Mouse (Mus musculus): ENCODE results near the gene Lemd1. TPM values are rescaled to one million over a fixed set of nuclear protein-coding genes. Genes with fewer than 3 reads are reported as not detected.

Gene Lemd1
- total and polyA plus RNA-seq, 3 experiments: not detected

DNA sequence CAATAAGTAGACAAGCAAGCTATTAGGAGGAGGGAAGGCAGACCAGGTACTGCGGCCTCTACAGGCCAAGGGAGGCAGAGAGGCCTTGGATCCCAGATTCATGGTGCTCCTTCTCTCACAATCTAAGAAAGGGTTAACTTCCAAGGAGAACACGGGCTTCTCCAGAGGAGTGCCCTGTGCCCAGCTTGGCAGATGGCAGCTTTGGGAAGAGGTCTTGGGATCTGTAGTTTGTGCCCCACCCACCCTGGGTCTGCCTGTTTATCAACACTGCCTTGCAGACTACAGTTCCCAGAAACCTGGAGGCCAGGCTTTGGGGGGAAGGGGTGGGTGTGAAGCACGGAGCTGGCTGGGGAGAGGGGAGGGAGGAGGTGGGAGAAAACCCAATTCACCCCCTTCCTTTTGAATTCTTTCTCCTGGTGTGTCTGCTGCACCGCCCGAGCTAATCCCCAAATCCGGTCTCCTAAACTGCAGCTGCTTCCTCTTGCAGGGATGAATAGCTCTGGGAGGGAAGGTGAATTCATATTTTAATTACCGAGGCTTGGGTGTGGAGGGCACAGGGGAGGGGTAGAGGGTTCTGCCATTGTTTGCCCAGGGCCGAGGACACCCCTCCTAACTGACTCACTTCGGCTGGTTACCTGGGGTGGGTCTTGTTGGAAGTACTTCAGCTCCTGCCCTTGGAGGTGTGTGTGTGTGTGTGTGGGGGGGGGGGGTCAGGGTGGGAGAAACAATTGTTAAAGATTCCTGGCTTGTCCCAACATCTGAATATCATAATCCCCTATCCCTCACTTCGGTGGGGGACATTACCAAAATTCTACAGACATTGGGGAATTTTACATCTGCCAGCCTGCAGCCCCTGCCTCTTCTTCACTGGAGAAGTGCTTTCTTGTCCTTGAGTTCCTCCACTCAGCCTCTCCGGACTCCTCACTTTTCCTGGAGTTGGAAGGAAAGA lies 9.6 kb downstream of the Lemd1 start:
- H3K9ac ChIP-seq (ENCODE audit: low read depth, low read length): no peak overlapping the region
- TF ChIP-seq CTCF (IDR thresholded peaks at IDR 0.05): no peak
- TF ChIP-seq POLR2A (IDR thresholded peaks at IDR 0.05; ENCODE audit: insufficient read depth, low read depth, low read length): no peak
- no peak for TF ChIP-seq EP300 (IDR thresholded peaks at IDR 0.05; ENCODE audit: insufficient read depth, low read depth, low read length)
- intact Hi-C loops (cut with DNase I): no loop called here
- H3K27ac ChIP-seq: no peak overlapping the region
- H3K79me2 ChIP-seq (replicated peaks; ENCODE audit: control insufficient read depth, insufficient read depth, low read length): no peaks in the 10 kb centered on the region
- peaks cover 3% of the 10 kb centered on the region; the same call in 1 of the 2 replicates for H3K27me3 ChIP-seq (ENCODE audit: control insufficient read depth, insufficient read depth, low read length)
- no peak for DNase-seq
- H3K4me3 ChIP-seq: no peak overlapping the region
- no peaks in the 10 kb centered on the region for H3K4me1 ChIP-seq (ENCODE audit: control insufficient read depth, insufficient read depth, low read length)
- 35% methylated on average over 11 of the region's 11 CpGs for WGBS
- no peaks in the 10 kb centered on the region for H3K36me3 ChIP-seq (ENCODE audit: control insufficient read depth, insufficient read depth, low read length)

- WGBS: 71% methylated on average over 4 of the region's 4 CpGs
- DNase-seq: no peak
- Histone ChIP-seq H3K27me3 (ENCODE audit: control insufficient read depth, insufficient read depth, low read length) (peaks cover 3% of the 10 kb centered on the region; the same call in 1 of the 2 replicates), H3K4me3 (no peak overlapping the region), H3K27ac (no peak overlapping the region), H3K4me1 (ENCODE audit: control insufficient read depth, insufficient read depth, low read length) (no peaks in the 10 kb centered on the region), H3K79me2 (replicated peaks; ENCODE audit: control insufficient read depth, insufficient read depth, low read length) (no peaks in the 10 kb centered on the region), H3K9ac (ENCODE audit: low read depth, low read length) (no peak overlapping the region), H3K36me3 (ENCODE audit: control insufficient read depth, insufficient read depth, low read length) (no peaks in the 10 kb centered on the region)
- intact Hi-C loops (cut with DNase I): no loop called here
- TF ChIP-seq EP300 (IDR thresholded peaks at IDR 0.05; ENCODE audit: insufficient read depth, low read depth, low read length) (no peak), POLR2A (IDR thresholded peaks at IDR 0.05; ENCODE audit: insufficient read depth, low read depth, low read length) (no peak), CTCF (IDR thresholded peaks at IDR 0.05) (no peak)
Observed at GRCm38 (mm10) chr1:132201511-132201860, 10.3 kb downstream of the Lemd1 start.

DNA sequence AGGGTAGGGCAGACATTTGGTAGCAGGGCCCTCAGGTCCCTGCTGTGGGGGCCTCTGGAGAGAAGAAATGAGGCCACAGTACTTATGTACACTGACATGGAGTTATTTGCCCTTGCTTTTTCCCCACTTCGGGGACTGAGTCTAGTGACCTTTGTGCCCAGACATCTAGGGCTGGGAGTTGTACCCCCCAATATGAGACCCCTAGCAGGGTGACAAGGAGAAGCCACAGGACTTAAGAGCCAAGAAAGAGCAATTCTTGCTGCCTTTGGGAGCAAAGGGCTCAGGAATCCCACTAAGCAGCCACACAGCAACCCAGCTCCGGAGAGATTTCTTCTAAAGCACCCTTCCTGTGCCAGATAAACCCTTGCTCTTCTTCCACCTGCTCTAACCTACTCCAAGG lies 10.7 kb downstream of the Lemd1 start:
- 58% methylated on average over 2 of the region's 2 CpGs for WGBS
- no peak overlapping the region for H3K27ac ChIP-seq
- H3K4me1 ChIP-seq (ENCODE audit: control insufficient read depth, insufficient read depth, low read length): no peaks in the 10 kb centered on the region
- H3K27me3 ChIP-seq (ENCODE audit: control insufficient read depth, insufficient read depth, low read length): peaks cover 3% of the 10 kb centered on the region; the same call in 1 of the 2 replicates
- H3K36me3 ChIP-seq (ENCODE audit: control insufficient read depth, insufficient read depth, low read length): no peaks in the 10 kb centered on the region
- DNase-seq: no peak
- intact Hi-C loops (cut with DNase I): no loop called here
- no peak for TF ChIP-seq EP300 (IDR thresholded peaks at IDR 0.05; ENCODE audit: insufficient read depth, low read depth, low read length)
- no peak for TF ChIP-seq POLR2A (IDR thresholded peaks at IDR 0.05; ENCODE audit: insufficient read depth, low read depth, low read length)
- TF ChIP-seq CTCF (IDR thresholded peaks at IDR 0.05): no peak
- no peak overlapping the region for H3K4me3 ChIP-seq
- H3K9ac ChIP-seq (ENCODE audit: low read depth, low read length): no peak overlapping the region
- H3K79me2 ChIP-seq (replicated peaks; ENCODE audit: control insufficient read depth, insufficient read depth, low read length): no peaks in the 10 kb centered on the region

DNA sequence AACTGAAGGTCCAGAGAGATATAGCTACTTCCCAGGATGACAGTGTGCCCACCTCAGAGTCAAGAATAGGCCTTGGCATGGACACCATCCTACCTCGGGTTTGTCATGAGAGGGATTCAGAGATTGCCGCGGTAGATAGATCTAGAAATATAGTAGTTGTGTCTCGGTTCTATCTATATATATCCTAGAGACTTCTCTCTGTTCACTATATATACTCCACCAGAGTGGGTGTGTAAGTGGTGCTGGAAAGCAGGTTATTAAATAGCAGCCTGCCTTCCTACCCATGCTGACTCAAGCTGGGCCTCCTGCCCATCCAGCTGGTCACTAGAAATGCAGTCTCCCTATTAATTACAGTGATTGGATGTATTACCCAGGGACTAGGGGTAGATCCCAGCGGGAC lies 11.5 kb downstream of the Lemd1 start:
- TF ChIP-seq EP300 (IDR thresholded peaks at IDR 0.05; ENCODE audit: insufficient read depth, low read depth, low read length): no peak
- no peak for DNase-seq
- peaks cover 3% of the 10 kb centered on the region; the same call in 1 of the 2 replicates for H3K27me3 ChIP-seq (ENCODE audit: control insufficient read depth, insufficient read depth, low read length)
- H3K4me3 ChIP-seq: no peak overlapping the region
- H3K79me2 ChIP-seq (replicated peaks; ENCODE audit: control insufficient read depth, insufficient read depth, low read length): no peaks in the 10 kb centered on the region
- H3K9ac ChIP-seq (ENCODE audit: low read depth, low read length): no peak overlapping the region
- H3K4me1 ChIP-seq (ENCODE audit: control insufficient read depth, insufficient read depth, low read length): no peaks in the 10 kb centered on the region
- intact Hi-C loops (cut with DNase I): no loop called here
- 89% methylated on average over 5 of the region's 5 CpGs for WGBS
- H3K36me3 ChIP-seq (ENCODE audit: control insufficient read depth, insufficient read depth, low read length): no peaks in the 10 kb centered on the region
- H3K27ac ChIP-seq: no peak overlapping the region

- Histone ChIP-seq H3K27me3 (ENCODE audit: control insufficient read depth, insufficient read depth, low read length) (no peaks in the 10 kb centered on the region), H3K4me1 (ENCODE audit: control insufficient read depth, insufficient read depth, low read length) (no peaks in the 10 kb centered on the region)
Observed at GRCm38 (mm10) chr1:132205958-132206357, 14.7 kb downstream of the Lemd1 start.

DNA sequence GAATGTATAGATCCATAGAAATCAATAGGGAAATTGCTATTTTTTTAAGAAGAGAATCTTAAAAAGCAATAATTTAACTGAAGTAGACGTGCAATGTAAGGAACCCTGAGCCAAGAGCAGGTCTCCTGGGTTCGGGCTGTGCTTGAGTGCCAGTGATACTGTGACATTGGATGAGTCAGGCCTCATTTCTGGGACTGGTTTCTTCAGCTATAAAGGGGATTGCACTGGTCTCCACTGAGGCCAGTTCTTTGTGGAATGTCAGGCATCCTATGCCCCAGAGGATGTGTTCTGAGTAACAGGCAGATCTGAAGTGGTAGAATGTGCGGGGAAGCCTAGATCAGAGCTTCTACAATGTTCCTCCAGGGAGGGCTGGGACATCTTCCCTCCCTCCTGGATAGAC lies 15.6 kb downstream of the Lemd1 start:
- DNase-seq: no peak
- no peak overlapping the region for H3K9ac ChIP-seq (ENCODE audit: low read depth, low read length)
- H3K79me2 ChIP-seq (replicated peaks; ENCODE audit: control insufficient read depth, insufficient read depth, low read length): no peaks in the 10 kb centered on the region
- H3K27me3 ChIP-seq (ENCODE audit: control insufficient read depth, insufficient read depth, low read length): no peaks in the 10 kb centered on the region
- H3K36me3 ChIP-seq (ENCODE audit: control insufficient read depth, insufficient read depth, low read length): no peaks in the 10 kb centered on the region
- H3K27ac ChIP-seq: no peak overlapping the region
- 77% methylated on average over 3 of the region's 3 CpGs for WGBS
- H3K4me1 ChIP-seq (ENCODE audit: control insufficient read depth, insufficient read depth, low read length): no peaks in the 10 kb centered on the region
- no peak overlapping the region for H3K4me3 ChIP-seq
- TF ChIP-seq POLR2A (IDR thresholded peaks at IDR 0.05; ENCODE audit: insufficient read depth, low read depth, low read length) (no peak), EP300 (IDR thresholded peaks at IDR 0.05; ENCODE audit: insufficient read depth, low read depth, low read length) (no peak)
- intact Hi-C loops (cut with DNase I): no loop called here

More at GRCm38 (mm10) chr1:132205958-132206357, 14.7 kb downstream of the Lemd1 start:
- DNase-seq: no peak
- H3K36me3 ChIP-seq (ENCODE audit: control insufficient read depth, insufficient read depth, low read length): no peaks in the 10 kb centered on the region
- TF ChIP-seq POLR2A (IDR thresholded peaks at IDR 0.05; ENCODE audit: insufficient read depth, low read depth, low read length): no peak
- no peak for TF ChIP-seq CTCF (IDR thresholded peaks at IDR 0.05)
- no peak for TF ChIP-seq EP300 (IDR thresholded peaks at IDR 0.05; ENCODE audit: insufficient read depth, low read depth, low read length)
- H3K27ac ChIP-seq: no peak overlapping the region
- intact Hi-C loops (cut with DNase I): no loop called here
- H3K9ac ChIP-seq (ENCODE audit: low read depth, low read length): no peak overlapping the region
- no peak overlapping the region for H3K4me3 ChIP-seq
- H3K79me2 ChIP-seq (replicated peaks; ENCODE audit: control insufficient read depth, insufficient read depth, low read length): no peaks in the 10 kb centered on the region
- WGBS: 58% methylated on average over 5 of the region's 5 CpGs
